Mouse (Mus musculus): Measurements from ENCODE around the gene Ccdc182. TPM values are rescaled to one million over a fixed set of nuclear protein-coding genes. Genes with fewer than 3 reads are reported as not detected.

Gene Ccdc182
- total and polyA plus RNA-seq, 2 experiments, result not detected

DNA sequence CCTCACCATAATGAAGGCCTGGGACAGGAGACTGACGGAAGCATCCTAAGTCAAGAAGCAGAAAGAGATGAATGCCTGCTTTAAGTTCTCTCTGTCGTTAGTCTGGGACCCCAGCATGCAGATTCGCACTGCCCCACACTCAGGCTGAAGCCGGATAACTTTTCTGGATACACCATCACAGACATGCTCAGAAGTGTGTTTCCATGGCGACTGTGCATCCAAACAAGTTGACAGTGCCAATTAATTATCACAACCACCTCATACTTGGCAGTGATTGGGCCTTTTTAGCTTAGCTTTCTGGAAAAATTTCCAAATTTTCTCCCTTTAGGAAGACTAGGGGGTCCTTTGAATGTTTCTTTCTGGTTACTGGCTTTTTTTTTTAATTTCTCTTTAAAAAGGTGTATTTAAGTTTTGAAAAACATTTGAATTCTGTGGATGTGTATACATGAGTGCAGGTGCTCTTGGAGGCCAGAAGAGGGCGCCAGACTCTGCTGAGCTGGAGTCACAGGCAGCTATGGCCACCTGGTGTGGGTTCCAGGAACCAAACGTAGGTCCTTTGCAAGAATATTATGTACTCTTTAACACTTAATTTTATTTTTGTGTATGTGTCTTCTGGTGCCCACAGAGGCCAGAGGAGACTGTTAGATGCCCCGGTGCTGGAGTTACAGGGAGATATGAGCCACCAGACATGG, 12.3 kb upstream of the Ccdc182 start:
- no peak for TF ChIP-seq POLR2A (IDR thresholded peaks at IDR 0.05; ENCODE audit: extremely low read depth, insufficient read depth, low read length)
- TF ChIP-seq CTCF (IDR thresholded peaks at IDR 0.05; ENCODE audit: low read depth, low read length), result peak; percentile 60
- WGBS, result 79% methylated on average over 8 of the region's 8 CpGs
- Histone ChIP-seq H3K4me3 (ENCODE audit: insufficient read depth, low read depth, low read length) (no peak overlapping the region), H3K9ac (ENCODE audit: low read depth, low read length) (no peak overlapping the region), H3K4me1 (ENCODE audit: control insufficient read depth, insufficient read depth, low read length) (no peaks in the 10 kb centered on the region), H3K27ac (replicated peaks; ENCODE audit: insufficient read depth, low read depth, low read length) (no peak overlapping the region), H3K79me2 (ENCODE audit: control insufficient read depth, insufficient read depth, low read length) (no peaks in the 10 kb centered on the region), H3K27me3 (ENCODE audit: control insufficient read depth, insufficient read depth, low read length) (no peaks in the 10 kb centered on the region; the same call in 1 of the 2 replicates), H3K36me3 (ENCODE audit: control insufficient read depth, insufficient read depth, low read length) (no peaks in the 10 kb centered on the region)
- DNase-seq (ENCODE audit: extremely low read depth, low read depth, low spot score), result no peak

DNA sequence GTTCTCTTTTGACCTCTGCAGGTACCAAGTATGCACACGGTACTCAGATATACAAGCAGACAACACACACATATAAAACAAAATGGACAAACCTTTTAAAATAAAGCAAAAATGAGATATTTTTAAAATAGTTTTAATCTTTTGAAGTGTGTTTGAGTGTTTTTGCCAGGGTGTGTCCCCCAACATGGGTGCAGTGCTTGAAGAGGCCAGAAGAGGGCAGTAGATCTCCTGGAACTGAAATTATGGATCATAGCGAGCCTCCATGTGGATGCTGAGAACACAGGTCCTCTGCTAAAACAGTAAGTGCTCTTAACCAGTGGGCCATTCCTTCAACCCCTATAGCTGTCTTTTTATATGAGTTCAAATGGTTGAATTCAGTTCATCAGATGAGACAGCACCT, 11.3 kb upstream of the Ccdc182 start:
- no peak overlapping the region for H3K4me3 ChIP-seq (ENCODE audit: insufficient read depth, low read depth, low read length)
- peak; percentile 18; the same call in 1 of the 2 replicates for TF ChIP-seq CTCF (IDR thresholded peaks at IDR 0.05; ENCODE audit: low read depth, low read length)
- no peak for TF ChIP-seq POLR2A (IDR thresholded peaks at IDR 0.05; ENCODE audit: extremely low read depth, insufficient read depth, low read length)
- WGBS, result 98% methylated on average over 2 of the region's 2 CpGs
- H3K27me3 ChIP-seq (ENCODE audit: control insufficient read depth, insufficient read depth, low read length), result no peaks in the 10 kb centered on the region; the same call in 1 of the 2 replicates
- H3K79me2 ChIP-seq (ENCODE audit: control insufficient read depth, insufficient read depth, low read length), result no peaks in the 10 kb centered on the region
- no peak overlapping the region for H3K27ac ChIP-seq (replicated peaks; ENCODE audit: insufficient read depth, low read depth, low read length)
- H3K9ac ChIP-seq (ENCODE audit: low read depth, low read length), result no peak overlapping the region
- no peak for DNase-seq (ENCODE audit: extremely low read depth, low read depth, low spot score)
- no peaks in the 10 kb centered on the region for H3K36me3 ChIP-seq (ENCODE audit: control insufficient read depth, insufficient read depth, low read length)
- no peaks in the 10 kb centered on the region for H3K4me1 ChIP-seq (ENCODE audit: control insufficient read depth, insufficient read depth, low read length)

DNA sequence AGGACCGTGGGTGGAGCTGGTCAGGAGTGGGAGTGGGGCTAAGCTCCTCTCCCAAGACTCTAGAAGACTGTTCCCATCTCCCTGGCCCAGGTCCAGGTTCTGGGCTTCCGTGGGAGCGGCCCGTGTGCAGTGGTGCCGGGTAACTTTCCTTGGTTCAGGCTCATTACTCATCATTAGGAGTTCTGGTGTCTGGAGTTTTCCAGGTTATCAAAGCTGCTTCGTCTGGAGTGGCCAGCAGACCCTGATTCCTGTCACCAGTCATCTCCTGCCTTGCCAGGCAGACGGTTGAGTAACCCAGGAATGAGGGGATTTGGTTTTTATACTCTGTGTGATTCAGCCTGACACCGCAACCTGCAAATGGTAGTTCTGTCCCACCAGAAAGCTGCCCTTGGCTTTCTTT, 7.8 kb upstream of the Ccdc182 start:
- no peaks in the 10 kb centered on the region for H3K36me3 ChIP-seq (ENCODE audit: control insufficient read depth, insufficient read depth, low read length)
- H3K79me2 ChIP-seq (ENCODE audit: control insufficient read depth, insufficient read depth, low read length), result no peaks in the 10 kb centered on the region
- no peaks in the 10 kb centered on the region for H3K4me1 ChIP-seq (ENCODE audit: control insufficient read depth, insufficient read depth, low read length)
- H3K4me3 ChIP-seq (ENCODE audit: insufficient read depth, low read depth, low read length), result no peak overlapping the region
- no peak overlapping the region for H3K27ac ChIP-seq (replicated peaks; ENCODE audit: insufficient read depth, low read depth, low read length)
- TF ChIP-seq CTCF (IDR thresholded peaks at IDR 0.05; ENCODE audit: low read depth, low read length) (no peak), POLR2A (IDR thresholded peaks at IDR 0.05; ENCODE audit: extremely low read depth, insufficient read depth, low read length) (no peak)
- DNase-seq (ENCODE audit: extremely low read depth, low read depth, low spot score), result no peak
- H3K9ac ChIP-seq (ENCODE audit: low read depth, low read length), result no peak overlapping the region
- no peaks in the 10 kb centered on the region; the same call in 1 of the 2 replicates for H3K27me3 ChIP-seq (ENCODE audit: control insufficient read depth, insufficient read depth, low read length)
- 72% methylated on average over 8 of the region's 8 CpGs for WGBS

DNA sequence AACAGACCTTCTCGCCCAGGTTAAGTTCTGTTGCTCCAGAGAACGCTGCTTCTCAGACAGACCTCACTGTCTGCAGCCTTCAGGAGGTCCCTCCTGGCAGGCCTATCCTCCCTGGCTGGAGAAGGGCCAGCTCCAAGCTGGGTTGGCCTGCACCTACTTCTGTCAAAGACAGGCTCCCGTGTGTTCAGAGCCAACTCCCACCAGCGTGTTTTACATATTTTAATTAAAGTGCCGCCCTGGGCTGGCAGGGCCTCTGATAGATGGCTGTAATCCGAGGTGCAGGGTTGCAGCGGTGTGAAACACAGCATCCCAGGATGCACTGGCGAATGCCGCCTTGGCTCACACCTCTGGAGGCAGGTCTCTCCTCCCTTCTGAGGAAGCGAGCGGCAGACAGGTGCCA, 5.5 kb upstream of the Ccdc182 start:
- Histone ChIP-seq H3K9ac (ENCODE audit: low read depth, low read length) (no peak overlapping the region), H3K27me3 (ENCODE audit: control insufficient read depth, insufficient read depth, low read length) (no peaks in the 10 kb centered on the region; the same call in none of the 2 replicates), H3K36me3 (ENCODE audit: control insufficient read depth, insufficient read depth, low read length) (no peaks in the 10 kb centered on the region), H3K27ac (replicated peaks; ENCODE audit: insufficient read depth, low read depth, low read length) (no peak overlapping the region), H3K79me2 (ENCODE audit: control insufficient read depth, insufficient read depth, low read length) (no peaks in the 10 kb centered on the region), H3K4me1 (ENCODE audit: control insufficient read depth, insufficient read depth, low read length) (no peaks in the 10 kb centered on the region), H3K4me3 (ENCODE audit: insufficient read depth, low read depth, low read length) (no peak overlapping the region)
- 70% methylated on average over 11 of the region's 11 CpGs for WGBS
- no peak for TF ChIP-seq CTCF (IDR thresholded peaks at IDR 0.05; ENCODE audit: low read depth, low read length)
- no peak for TF ChIP-seq POLR2A (IDR thresholded peaks at IDR 0.05; ENCODE audit: extremely low read depth, insufficient read depth, low read length)
- no peak for DNase-seq (ENCODE audit: extremely low read depth, low read depth, low spot score)

DNA sequence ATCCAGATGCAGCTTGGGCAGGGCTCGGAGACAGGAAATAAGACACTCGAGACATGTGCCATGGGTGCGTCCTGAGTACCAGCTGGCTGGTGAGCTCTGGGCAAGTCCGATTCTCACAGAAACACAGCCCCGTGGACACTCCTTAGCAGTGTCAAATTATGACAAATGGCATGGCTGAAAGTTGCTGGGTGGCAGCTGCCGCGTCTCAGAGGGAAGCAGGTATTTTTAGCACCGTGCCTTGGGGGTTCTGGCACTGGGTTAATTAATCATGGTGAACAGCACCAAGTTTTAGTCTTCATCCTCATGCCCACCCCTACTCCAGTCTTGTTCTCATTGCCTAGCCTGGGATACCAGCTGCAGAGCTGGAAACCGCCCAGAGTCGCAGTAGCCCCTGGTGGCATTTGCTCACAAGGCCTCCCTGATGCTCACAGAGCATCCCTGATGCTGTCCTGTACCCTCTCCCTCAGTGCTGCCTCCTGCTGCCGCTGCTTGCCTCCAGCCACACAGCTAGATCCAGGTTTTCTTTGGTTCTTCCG, 5.0 kb upstream of the Ccdc182 start:
- 72% methylated on average over 12 of the region's 12 CpGs for WGBS
- Histone ChIP-seq H3K4me3 (ENCODE audit: insufficient read depth, low read depth, low read length) (no peak overlapping the region), H3K36me3 (ENCODE audit: control insufficient read depth, insufficient read depth, low read length) (no peaks in the 10 kb centered on the region), H3K9ac (ENCODE audit: low read depth, low read length) (no peak overlapping the region), H3K4me1 (ENCODE audit: control insufficient read depth, insufficient read depth, low read length) (no peaks in the 10 kb centered on the region), H3K79me2 (ENCODE audit: control insufficient read depth, insufficient read depth, low read length) (no peaks in the 10 kb centered on the region), H3K27me3 (ENCODE audit: control insufficient read depth, insufficient read depth, low read length) (peaks cover under 1% of the 10 kb centered on the region), H3K27ac (replicated peaks; ENCODE audit: insufficient read depth, low read depth, low read length) (no peak overlapping the region)
- TF ChIP-seq CTCF (IDR thresholded peaks at IDR 0.05; ENCODE audit: low read depth, low read length) (peak; percentile 20; the same call in 1 of the 2 replicates), POLR2A (IDR thresholded peaks at IDR 0.05; ENCODE audit: extremely low read depth, insufficient read depth, low read length) (no peak)
- no peak for DNase-seq (ENCODE audit: extremely low read depth, low read depth, low spot score)

DNA sequence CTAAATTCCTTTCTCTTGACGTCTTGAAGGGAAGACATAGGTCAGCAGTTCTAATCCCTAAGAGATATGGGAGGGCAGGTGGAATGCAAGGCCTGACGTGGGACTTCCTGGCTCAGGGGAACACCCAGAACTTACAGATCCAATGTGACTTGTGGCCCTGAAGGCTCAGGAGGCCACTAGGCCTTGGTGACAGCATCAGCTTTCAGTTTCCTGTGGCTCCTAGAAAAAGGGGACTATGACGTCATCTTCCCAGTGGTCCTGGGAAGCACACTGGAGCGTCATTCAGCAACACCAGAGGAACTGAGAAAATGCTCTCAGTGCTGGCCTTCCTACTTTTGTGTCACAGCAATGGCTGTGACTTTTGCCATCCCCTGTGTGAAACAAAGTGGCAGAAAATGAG, 2.6 kb upstream of the Ccdc182 start:
- H3K9ac ChIP-seq (ENCODE audit: low read depth, low read length), result no peak overlapping the region
- WGBS, result 73% methylated on average over 4 of the region's 4 CpGs
- no peak overlapping the region for H3K27ac ChIP-seq (replicated peaks; ENCODE audit: insufficient read depth, low read depth, low read length)
- H3K36me3 ChIP-seq (ENCODE audit: control insufficient read depth, insufficient read depth, low read length), result no peaks in the 10 kb centered on the region
- peaks cover 7% of the 10 kb centered on the region for H3K27me3 ChIP-seq (ENCODE audit: control insufficient read depth, insufficient read depth, low read length)
- H3K4me1 ChIP-seq (ENCODE audit: control insufficient read depth, insufficient read depth, low read length), result peaks cover 4% of the 10 kb centered on the region; the same call in 1 of the 2 replicates
- TF ChIP-seq CTCF (IDR thresholded peaks at IDR 0.05; ENCODE audit: low read depth, low read length) (no peak), POLR2A (IDR thresholded peaks at IDR 0.05; ENCODE audit: extremely low read depth, insufficient read depth, low read length) (no peak)
- no peak overlapping the region for H3K4me3 ChIP-seq (ENCODE audit: insufficient read depth, low read depth, low read length)
- H3K79me2 ChIP-seq (ENCODE audit: control insufficient read depth, insufficient read depth, low read length), result no peaks in the 10 kb centered on the region
- DNase-seq (ENCODE audit: extremely low read depth, low read depth, low spot score), result no peak

All from liver, adult 2 months (tissue).